Mouse (Mus musculus) testis, adult 2 months (tissue): Measurements from ENCODE around the gene Atp11a. TPM values are rescaled to one million over a fixed set of nuclear protein-coding genes. Genes with fewer than 3 reads are reported as not detected.

Experiments
- H3K27ac ChIP-seq: fragments of 200-500 bp; 2 replicates; pipeline ENCODE4 v1.5.1; 2012; ENCODE audit warnings: low read depth, low read length; ENCODE audit not compliant: control insufficient read depth, insufficient read depth
- H3K27me3 ChIP-seq: fragments of 200-500 bp; 2 replicates; pipeline ENCODE4 v1.6.1; 2012; ENCODE audit warnings: mild to moderate bottlenecking, low read length, moderate library complexity; ENCODE audit not compliant: control insufficient read depth, insufficient read depth
- H3K36me3 ChIP-seq: fragments of 200-500 bp; 2 replicates; pipeline ENCODE4 v1.6.1; 2012; ENCODE audit warnings: mild to moderate bottlenecking, low read length; ENCODE audit not compliant: control insufficient read depth, insufficient read depth
- H3K4me1 ChIP-seq: fragments of 200-500 bp; 2 replicates; pipeline ENCODE4 v1.6.1; 2012; ENCODE audit warnings: low read length; ENCODE audit not compliant: control insufficient read depth, insufficient read depth
- H3K4me3 ChIP-seq: fragments of 200-500 bp; 2 replicates; pipeline ENCODE4 v1.5.1; 2012; ENCODE audit warnings: low read depth, mild to moderate bottlenecking, low read length, moderate library complexity, mixed read lengths; ENCODE audit not compliant: control insufficient read depth
- CTCF ChIP-seq: fragments of 200-500 bp; IDR thresholded peaks from 2 replicates; pipeline ENCODE4 v1.5.1; 2012; ENCODE audit warnings: low read depth, mild to moderate bottlenecking, inconsistent platforms, low read length, moderate library complexity; ENCODE audit not compliant: control insufficient read depth, insufficient read depth, insufficient replicate concordance
- POLR2A ChIP-seq: fragments of 200-500 bp; IDR thresholded peaks from 2 replicates; pipeline ENCODE4 v1.6.1; 2012; ENCODE audit warnings: low read depth, mild to moderate bottlenecking, inconsistent platforms, low read length, moderate library complexity; ENCODE audit not compliant: control insufficient read depth
- polyA plus RNA-seq: library from polyadenylated mRNA; depleted of rRNA; stranded (reverse); fragments of >200 nt; gene quantifications from 2 replicates; pipeline ENCODE4 v1.2.3, GENCODE M21; 2012

Atp11a gene
- polyA plus RNA-seq, 1 experiment: 83.0 TPM

DNA sequence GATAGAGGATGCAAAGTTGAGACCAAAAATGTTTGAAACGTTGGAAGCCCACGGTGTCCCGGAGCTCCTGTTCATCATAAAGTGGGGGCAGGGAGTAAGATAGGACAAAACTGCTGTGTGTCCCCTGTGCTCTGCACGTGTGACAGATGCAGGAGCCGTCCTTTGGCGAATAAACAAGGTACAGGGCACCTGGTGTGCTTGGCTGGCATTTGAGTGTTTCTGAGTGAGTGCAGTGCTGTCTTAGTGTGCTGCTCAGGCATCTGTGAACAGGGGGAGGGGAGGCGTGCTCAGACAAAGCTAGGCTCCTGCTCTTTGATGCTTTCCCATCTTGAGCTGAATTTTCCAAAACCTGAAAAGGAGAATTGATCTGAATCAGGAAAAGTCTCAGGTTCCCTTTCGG, 28.7 kb downstream of the Atp11a start:
- TF ChIP-seq CTCF (no peak), POLR2A (no peak)
- H3K4me1 ChIP-seq: no peaks in the 10 kb centered on the region
- H3K27ac ChIP-seq: no peak overlapping the region
- no peaks in the 10 kb centered on the region for H3K36me3 ChIP-seq
- H3K4me3 ChIP-seq: no peak overlapping the region
- H3K27me3 ChIP-seq: no peaks in the 10 kb centered on the region

DNA sequence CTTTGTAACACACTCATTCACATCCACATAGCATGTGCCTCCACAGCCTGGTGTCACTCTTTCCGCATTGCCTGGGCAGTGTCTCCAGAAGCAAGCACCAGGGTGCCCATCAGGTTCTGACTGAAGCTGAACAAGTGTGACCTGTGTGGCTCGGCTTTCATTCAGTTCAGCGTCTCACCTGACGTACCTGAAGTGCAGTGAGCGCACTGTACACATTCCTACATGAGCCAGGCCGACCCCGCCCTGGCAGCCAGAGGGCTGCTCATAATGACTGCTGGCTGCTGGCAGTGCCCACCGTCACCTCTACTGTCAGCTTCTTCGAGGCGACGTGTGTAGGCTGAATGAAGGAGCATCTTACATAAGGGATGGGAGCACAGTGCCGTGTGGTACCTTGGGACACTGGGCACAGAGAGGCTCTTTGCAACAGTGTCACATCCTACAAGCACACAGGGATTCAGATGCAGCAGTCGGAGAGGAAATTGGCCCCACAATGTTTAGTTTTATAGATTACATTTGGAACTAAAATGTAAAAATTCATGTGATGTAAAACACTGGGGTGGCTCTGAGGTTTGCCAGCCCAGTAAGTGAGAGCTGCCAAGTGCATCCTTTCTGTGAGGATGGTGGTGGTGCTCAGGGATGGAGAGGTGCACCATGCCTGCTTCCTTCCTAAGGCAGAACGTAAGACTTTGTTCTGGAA, 29.6 kb downstream of the Atp11a start:
- Histone ChIP-seq H3K4me1 (no peaks in the 10 kb centered on the region), H3K27ac (no peak overlapping the region), H3K36me3 (no peaks in the 10 kb centered on the region), H3K4me3 (no peak overlapping the region), H3K27me3 (no peaks in the 10 kb centered on the region)
- no peak for TF ChIP-seq POLR2A
- no peak for TF ChIP-seq CTCF

DNA sequence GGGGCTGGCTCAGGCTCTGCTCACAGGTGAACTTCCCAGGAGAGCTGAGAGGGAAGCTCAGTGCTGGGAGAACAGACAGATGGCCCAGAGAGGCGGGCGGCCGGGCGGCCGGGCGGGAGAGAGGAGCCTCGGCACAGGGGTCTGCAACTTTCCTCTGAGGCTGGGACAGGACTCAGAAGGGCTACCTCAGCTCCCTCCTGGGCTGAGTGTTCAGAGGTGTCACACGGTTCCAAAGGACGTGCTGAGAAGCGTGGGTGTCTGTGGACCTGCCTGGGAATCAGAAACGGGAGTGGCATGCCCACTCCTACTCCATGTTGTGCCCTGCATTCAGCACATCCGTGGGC, 30.1 kb downstream of the Atp11a start:
- TF ChIP-seq CTCF: no peak
- TF ChIP-seq POLR2A: no peak
- no peaks in the 10 kb centered on the region for H3K36me3 ChIP-seq
- H3K4me3 ChIP-seq: no peak overlapping the region
- H3K4me1 ChIP-seq: no peaks in the 10 kb centered on the region
- H3K27ac ChIP-seq: no peak overlapping the region
- H3K27me3 ChIP-seq: no peaks in the 10 kb centered on the region

GRCm38 (mm10) chr8:12787427-12787826, 30.6 kb downstream of the Atp11a start:
- Histone ChIP-seq H3K27me3 (no peaks in the 10 kb centered on the region), H3K36me3 (no peaks in the 10 kb centered on the region), H3K27ac (no peak overlapping the region), H3K4me3 (no peak overlapping the region), H3K4me1 (no peaks in the 10 kb centered on the region)
- TF ChIP-seq POLR2A (no peak), CTCF (no peak)

DNA sequence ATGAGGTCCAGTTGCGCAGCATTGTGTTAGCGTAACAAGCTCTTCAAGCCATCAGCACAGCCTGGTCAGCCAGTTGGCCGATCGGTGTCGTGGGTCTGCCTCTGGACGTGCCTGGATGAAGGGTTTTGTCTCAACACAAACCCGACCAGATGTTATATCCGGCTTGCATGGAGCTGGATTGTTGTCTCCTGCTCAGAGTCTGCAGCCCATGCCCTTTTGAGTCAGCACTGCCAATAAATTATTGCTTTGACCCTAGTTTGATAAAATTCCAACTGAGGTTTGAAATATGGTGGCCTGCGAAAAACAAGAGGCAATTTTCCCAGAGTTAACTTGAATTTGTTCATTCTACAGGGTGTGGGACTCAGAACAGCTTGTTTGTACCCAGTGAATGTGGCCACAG, 31.9 kb downstream of the Atp11a start:
- H3K4me3 ChIP-seq: no peak overlapping the region
- H3K4me1 ChIP-seq: no peaks in the 10 kb centered on the region
- TF ChIP-seq CTCF (no peak), POLR2A (no peak)
- H3K36me3 ChIP-seq: no peaks in the 10 kb centered on the region
- H3K27me3 ChIP-seq: no peaks in the 10 kb centered on the region
- no peak overlapping the region for H3K27ac ChIP-seq

GRCm38 (mm10) chr8:12795011-12795671, 38.3 kb downstream of the Atp11a start:
- Histone ChIP-seq H3K36me3 (no peaks in the 10 kb centered on the region; the same call in 1 of the 2 replicates), H3K27ac (no peak overlapping the region), H3K27me3 (no peaks in the 10 kb centered on the region), H3K4me1 (no peaks in the 10 kb centered on the region; the same call in 1 of the 2 replicates), H3K4me3 (no peak overlapping the region)
- TF ChIP-seq CTCF (no peak), POLR2A (no peak)

DNA sequence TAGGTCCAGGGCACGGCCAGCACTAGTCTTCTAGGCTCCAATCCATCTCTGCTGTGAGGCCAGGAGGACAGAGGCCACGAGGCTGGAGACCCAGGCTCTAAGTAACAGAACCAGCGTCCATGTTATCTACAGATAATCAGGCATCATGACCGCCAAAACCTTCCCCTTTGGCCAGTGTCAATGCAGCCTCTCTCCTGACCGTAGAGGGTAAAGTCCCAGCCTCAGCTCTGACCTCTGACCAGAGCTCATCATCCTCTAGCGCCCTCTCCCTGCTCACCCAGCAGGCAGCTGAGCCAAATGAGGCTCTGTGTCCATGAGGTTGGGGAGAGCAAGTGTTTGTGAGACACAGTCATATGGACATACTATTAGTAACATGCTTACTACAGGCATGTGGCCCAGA, 42.3 kb downstream of the Atp11a start:
- Histone ChIP-seq H3K27ac (no peak overlapping the region), H3K36me3 (no peaks in the 10 kb centered on the region; the same call in 1 of the 2 replicates), H3K4me3 (no peak overlapping the region), H3K4me1 (no peaks in the 10 kb centered on the region; the same call in 1 of the 2 replicates), H3K27me3 (no peaks in the 10 kb centered on the region)
- no peak for TF ChIP-seq CTCF
- no peak for TF ChIP-seq POLR2A

DNA sequence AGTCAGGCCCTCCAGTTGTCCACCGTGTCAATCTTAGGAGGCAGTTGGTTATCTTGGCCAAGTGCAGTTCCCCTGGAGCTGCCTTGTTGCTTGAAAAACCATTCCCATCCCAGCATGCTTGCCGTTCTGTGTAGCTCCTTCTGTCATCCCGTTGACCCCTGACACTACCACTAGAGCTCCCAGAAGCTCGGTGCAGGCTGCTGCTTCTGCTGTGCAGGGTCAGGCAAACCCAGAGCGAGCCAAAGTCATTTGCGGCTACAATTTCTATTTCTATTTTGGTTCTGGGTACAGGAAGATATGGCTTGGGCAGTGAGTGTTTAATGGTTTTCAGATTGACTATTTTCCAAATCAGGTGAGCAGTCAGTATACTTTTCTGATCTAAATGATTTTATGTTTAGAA, 43.0 kb downstream of the Atp11a start:
- no peak overlapping the region for H3K27ac ChIP-seq
- no peaks in the 10 kb centered on the region; the same call in 1 of the 2 replicates for H3K4me1 ChIP-seq
- H3K27me3 ChIP-seq: no peaks in the 10 kb centered on the region
- no peak overlapping the region for H3K4me3 ChIP-seq
- H3K36me3 ChIP-seq: no peaks in the 10 kb centered on the region; the same call in 1 of the 2 replicates
- TF ChIP-seq POLR2A: no peak
